Mouse (Mus musculus): Measurements from ENCODE around the gene Chmp1a.

DNA sequence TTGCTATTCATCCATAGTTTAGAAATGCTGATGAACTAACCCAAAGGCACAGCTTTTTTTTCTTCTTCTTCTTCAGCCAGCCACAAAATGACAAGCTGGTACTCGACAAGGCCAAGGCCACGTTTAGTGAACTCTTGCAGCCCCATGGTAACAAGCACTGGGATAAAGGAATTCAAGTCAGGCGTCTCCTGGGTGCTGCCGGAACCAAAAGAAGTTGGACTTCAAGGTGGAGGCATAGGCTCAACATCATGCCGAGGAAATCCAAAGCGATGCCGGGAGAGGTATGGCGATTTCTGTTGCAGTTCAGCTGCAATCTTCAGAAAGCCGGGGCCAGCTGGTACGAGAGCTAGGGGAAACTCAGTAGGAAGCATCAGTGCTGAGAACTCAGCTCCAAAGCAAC is 26.8 kb upstream of the Chmp1a start:
- TF ChIP-seq CTCF (IDR thresholded peaks at IDR 0.05; ENCODE audit: control insufficient read depth, insufficient read depth, insufficient replicate concordance, low read depth, low read length) = no peak
- TF ChIP-seq POLR2A (IDR thresholded peaks at IDR 0.05; ENCODE audit: control insufficient read depth, low read depth, low read length) = no peak

Data from testis, adult 2 months (tissue).